Mouse (Mus musculus) MEL (cell line): ENCODE results near the gene Gm10134.

ENCODE experiments used
- EP300 ChIP-seq, 2 experiments: IDR thresholded peaks; 2 replicates each; pipeline ENCODE4 v1.6.1; 2011; ENCODE audit warnings: improper control_type of control experiment in 2 of 2, low read length in 2 of 2, low read depth in 1 of 2, mild to moderate bottlenecking in 1 of 2
- ZC3H11A ChIP-seq: IDR thresholded peaks from 2 replicates; pipeline ENCODE4 v1.6.1; 2012; ENCODE audit warnings: low read depth, mild to moderate bottlenecking, inconsistent platforms, low read length, improper control_type of control experiment

GRCm38 (mm10) chr2:28521571-28522151 is 15.8 kb downstream of the Gm10134 start:
- no peak for TF ChIP-seq EP300 (IDR thresholded peaks at IDR 0.05; ENCODE audit: low read depth in 1 of 2, low read length in 2 of 2)
- no peak for TF ChIP-seq ZC3H11A
